Mouse (Mus musculus) naive thymus-derived CD4-positive, alpha-beta T cell, adult 2 months (primary cell): ENCODE measurements around the gene Dhrs9.

Experiments used
- DNase-seq: peaks from one replicate; pipeline ENCODE4 v3.0.0-alpha.2; 2011; ENCODE audit warnings: low read depth

Gene Dhrs9

GRCm38 (mm10) chr2:69418294-69418881 lies 38.1 kb downstream of the Dhrs9 start:
- no peak for DNase-seq

GRCm38 (mm10) chr2:69424829-69425228 lies 44.6 kb downstream of the Dhrs9 start:
- no peak for DNase-seq

- no peak for DNase-seq
These were observed 45.8 kb downstream of the Dhrs9 start for GRCm38 (mm10) chr2:69426081-69426480.

GRCm38 (mm10) chr2:69427141-69427540 lies 46.9 kb downstream of the Dhrs9 start:
- no peak for DNase-seq

GRCm38 (mm10) chr2:69428116-69428515 lies 47.9 kb downstream of the Dhrs9 start:
- DNase-seq, result peak; percentile 55

GRCm38 (mm10) chr2:69441656-69442055 lies 61.4 kb downstream of the Dhrs9 start:
- no peak for DNase-seq

- DNase-seq, result no peak
These were observed 65.7 kb downstream of the Dhrs9 start for GRCm38 (mm10) chr2:69445896-69446472.

- no peak for DNase-seq
These were observed 68.3 kb downstream of the Dhrs9 start for GRCm38 (mm10) chr2:69448581-69448980.

GRCm38 (mm10) chr2:69451128-69451527 lies 70.9 kb downstream of the Dhrs9 start:
- no peak for DNase-seq
